Mouse (Mus musculus) ES-E14 (cell line): ENCODE measurements at regions not wholly inside any gene's neighbourhood (a gene's known extent, or its start where the extent isn't known, plus 50 kb on each side); places are given as distances from the start of the nearest gene placed in this dataset.

ENCODE experiments used
- HCFC1 ChIP-seq: IDR thresholded peaks from 2 replicates; pipeline ENCODE4 v1.6.1; 2012; ENCODE audit warnings: low read length, inconsistent platforms, borderline replicate concordance; ENCODE audit not compliant: insufficient read depth
- MAFK ChIP-seq: IDR thresholded peaks from 2 replicates; pipeline ENCODE4 v1.6.1; 2014; ENCODE audit warnings: mild to moderate bottlenecking, low read depth, low read length, inconsistent platforms; ENCODE audit not compliant: insufficient read depth
- ZC3H11A ChIP-seq: IDR thresholded peaks from 2 replicates; pipeline ENCODE4 v1.6.1; 2012; ENCODE audit warnings: low read depth, mild to moderate bottlenecking, inconsistent platforms, low read length, borderline replicate concordance
- ZNF384 ChIP-seq: IDR thresholded peaks from 2 replicates; pipeline ENCODE4 v1.6.1; 2012; ENCODE audit warnings: low read depth, low read length, inconsistent platforms

DNA sequence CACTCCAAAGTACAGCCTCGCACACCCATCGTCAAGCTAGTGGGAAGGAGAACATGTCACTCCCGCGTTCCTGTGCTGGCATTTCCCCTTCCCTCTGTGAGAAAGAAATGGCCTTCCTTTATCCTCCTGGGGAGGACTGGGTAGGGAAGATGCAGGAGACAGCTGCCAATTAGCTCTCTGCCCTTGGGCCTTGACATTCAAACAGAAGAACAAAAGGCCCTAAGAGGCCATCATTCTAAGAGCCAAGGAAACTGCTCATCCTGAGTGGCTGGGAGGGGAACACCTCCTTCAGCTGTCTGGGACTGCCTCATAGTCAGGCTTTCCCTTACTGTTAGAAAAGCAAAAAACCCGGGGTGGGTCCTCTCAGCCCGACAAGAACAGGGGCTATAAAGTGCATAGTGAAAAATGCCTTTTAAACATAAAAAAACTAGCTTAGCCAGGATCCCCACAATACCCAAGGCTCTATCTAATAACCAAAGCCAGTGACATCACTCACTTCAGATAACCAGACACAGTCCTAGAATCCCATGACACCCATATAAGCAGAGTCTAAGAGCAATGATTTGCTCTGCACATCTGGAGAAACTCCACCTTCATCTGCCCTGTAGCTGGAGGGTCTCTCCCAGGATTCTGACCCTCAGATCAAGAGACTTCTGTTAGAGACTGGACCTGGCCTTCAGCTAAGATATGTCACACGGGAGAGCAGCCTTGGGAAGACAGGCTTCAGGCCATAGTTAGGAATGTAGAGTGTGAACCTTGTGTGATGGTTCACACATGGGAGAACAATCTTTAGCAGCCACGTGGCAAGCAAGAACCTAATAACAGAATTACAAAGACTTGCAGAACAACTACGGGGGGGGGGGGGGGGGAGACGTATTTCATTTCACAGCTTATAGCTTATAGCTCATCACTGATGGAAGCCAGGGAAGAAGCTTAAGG is 107.1 kb downstream of the Fgf18 start:
- TF ChIP-seq HCFC1 (no peak), ZNF384 (no peak), MAFK (no peak), ZC3H11A (no peak)
